Mouse (Mus musculus) kidney, postnatal 36 days (tissue): ENCODE results near the gene Capn11.

ENCODE experiments used
- DNase-seq, 2 experiments: peaks; one replicate each; pipeline ENCODE4 v3.0.0; 2021 to 2022; ENCODE audit warnings: mixed read lengths in 2 of 2

Gene Capn11

GRCm38 (mm10) chr17:45596631-45597396, 62.3 kb downstream of the Capn11 start:
- peak; percentile 89 to 90 for DNase-seq

GRCm38 (mm10) chr17:45595736-45596390, 63.3 kb downstream of the Capn11 start:
- DNase-seq: peak in 1 of 2 experiments; percentile 43

GRCm38 (mm10) chr17:45594881-45595735, 64.0 kb downstream of the Capn11 start:
- DNase-seq: peak; percentile 81 to 89

GRCm38 (mm10) chr17:45594195-45594594, 64.9 kb downstream of the Capn11 start:
- peak in 1 of 2 experiments; percentile 1 for DNase-seq

- peak; percentile 55 to 60 for DNase-seq
These were observed 65.6 kb downstream of the Capn11 start for GRCm38 (mm10) chr17:45593479-45593878.

GRCm38 (mm10) chr17:45592606-45593431, 66.3 kb downstream of the Capn11 start:
- DNase-seq: peak; percentile 63 to 75

- peak; percentile 53 to 58 for DNase-seq
These were observed 67.2 kb downstream of the Capn11 start for GRCm38 (mm10) chr17:45591701-45592605.

- DNase-seq: peak in 1 of 2 experiments; percentile 14
These were observed 68.7 kb downstream of the Capn11 start for GRCm38 (mm10) chr17:45590410-45590809.

- DNase-seq: peak in 1 of 2 experiments; percentile 13
These were observed 69.3 kb downstream of the Capn11 start for GRCm38 (mm10) chr17:45589844-45590243.

GRCm38 (mm10) chr17:45589236-45589635, 69.9 kb downstream of the Capn11 start:
- DNase-seq: no peak

- no peak for DNase-seq
These were observed 70.8 kb downstream of the Capn11 start for GRCm38 (mm10) chr17:45588370-45588769.

GRCm38 (mm10) chr17:45586449-45586837, 72.7 kb downstream of the Capn11 start:
- DNase-seq: peak in 1 of 2 experiments; percentile 50

GRCm38 (mm10) chr17:45585725-45586448, 73.2 kb downstream of the Capn11 start:
- DNase-seq: no peak

- peak; percentile 80 to 86 for DNase-seq
These were observed 74.0 kb downstream of the Capn11 start for GRCm38 (mm10) chr17:45584939-45585678.

- peak; percentile 92 to 93 for DNase-seq
These were observed 74.8 kb downstream of the Capn11 start for GRCm38 (mm10) chr17:45584096-45584896.

GRCm38 (mm10) chr17:45582715-45583355, 76.3 kb downstream of the Capn11 start:
- peak in 1 of 2 experiments; percentile 56 for DNase-seq

- no peak for DNase-seq
These were observed 76.9 kb downstream of the Capn11 start for GRCm38 (mm10) chr17:45582188-45582587.

GRCm38 (mm10) chr17:45581567-45581983, 77.5 kb downstream of the Capn11 start:
- peak; percentile 77 to 82 for DNase-seq
